Mouse (Mus musculus) adrenal gland, postnatal 4 days (tissue): ENCODE results near the gene Tbc1d10c. TPM values are rescaled to one million over a fixed set of nuclear protein-coding genes. Genes with fewer than 3 reads are reported as not detected.

Experiments used
- DNase-seq, 2 experiments: peaks; one replicate each; pipeline ENCODE4 v3.0.0; 2021 to 2022; ENCODE audit warnings: low spot score in 2 of 2, mixed read lengths in 2 of 2
- total RNA-seq, 2 experiments: library from RNA; stranded (reverse); gene quantifications; 2 replicates each; pipeline ENCODE4 v1.2.3; 2021

Gene Tbc1d10c
- total RNA-seq, 2 experiments from 2014 or later: 3.2 to 4.3 TPM

GRCm38 (mm10) chr19:4162646-4163542 is 28.2 kb downstream of the Tbc1d10c start, which contains the start of gene Rps6kb2:
TSS of gene Rps6kb2 (minus strand) at chr19:4163354.
- DNase-seq: peak; percentile 87 to 90

DNA sequence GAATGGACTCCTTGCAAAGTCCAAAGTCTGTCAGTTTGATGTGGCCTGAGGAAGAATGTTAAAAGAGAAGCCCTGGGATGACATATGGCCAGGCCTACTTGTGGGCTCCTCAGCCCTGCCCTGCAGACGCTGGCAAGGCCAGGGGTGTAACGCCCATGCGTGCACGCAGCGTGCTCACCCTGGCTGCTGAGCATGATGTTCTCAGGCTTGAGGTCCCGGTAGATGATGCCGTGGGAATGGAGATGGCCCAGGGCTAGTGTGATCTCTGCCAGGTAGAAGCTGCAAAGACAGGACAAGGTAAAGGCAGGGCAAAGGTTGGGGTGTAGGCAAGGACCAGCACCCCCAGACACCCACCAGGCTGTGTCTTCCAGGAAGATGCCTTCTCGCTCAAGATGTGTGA is 32.0 kb downstream of the Tbc1d10c start:
- no peak for DNase-seq

DNA sequence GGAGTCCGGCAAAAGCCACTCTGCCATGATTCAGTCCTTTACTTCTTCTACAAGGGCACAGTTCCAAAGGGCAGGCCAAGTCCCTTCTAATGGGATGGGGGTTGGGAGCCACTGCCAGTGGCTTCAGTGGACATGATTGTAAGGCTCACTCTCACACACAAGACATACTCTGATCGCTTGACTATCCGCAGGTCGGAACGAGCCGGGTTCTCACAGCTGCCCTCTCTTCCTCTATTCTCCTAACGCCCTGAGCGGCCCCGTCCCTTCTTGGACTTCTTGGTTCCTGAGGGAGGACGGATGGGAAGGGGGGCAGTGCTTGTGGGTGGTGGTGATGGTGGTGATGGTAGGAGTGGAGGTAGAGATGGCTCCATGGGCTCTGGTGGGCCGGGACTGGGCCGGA is 34.3 kb downstream of the Tbc1d10c start:
- no peak for DNase-seq

DNA sequence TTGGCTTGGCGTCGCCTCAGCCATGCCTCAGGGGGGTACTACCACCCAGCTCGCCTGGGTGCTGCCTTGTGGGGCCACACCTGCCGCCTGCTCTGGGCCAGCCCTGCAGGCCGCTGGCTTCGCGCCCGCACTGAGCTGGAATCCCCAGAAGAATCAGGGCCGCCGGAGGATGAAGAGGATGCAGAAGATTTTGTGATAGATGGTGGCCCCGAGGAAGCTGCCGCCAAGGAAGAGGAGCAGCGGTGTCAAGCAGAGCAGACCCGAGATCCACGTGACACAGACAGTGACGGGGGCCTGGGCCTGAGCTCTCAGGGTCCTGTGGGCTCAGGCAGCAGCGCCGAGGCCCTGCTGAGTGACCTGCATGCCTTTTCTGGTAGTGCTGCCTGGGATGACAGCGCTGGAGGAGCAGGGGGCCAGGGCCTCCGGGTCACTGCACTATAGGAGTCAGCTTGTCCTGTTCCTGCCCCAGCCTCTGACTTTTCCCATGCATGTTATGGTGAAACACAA is 35.0 kb downstream of the Tbc1d10c start:
- no peak for DNase-seq

GRCm38 (mm10) chr19:4155223-4156072 is 35.6 kb downstream of the Tbc1d10c start:
- DNase-seq: no peak

DNA sequence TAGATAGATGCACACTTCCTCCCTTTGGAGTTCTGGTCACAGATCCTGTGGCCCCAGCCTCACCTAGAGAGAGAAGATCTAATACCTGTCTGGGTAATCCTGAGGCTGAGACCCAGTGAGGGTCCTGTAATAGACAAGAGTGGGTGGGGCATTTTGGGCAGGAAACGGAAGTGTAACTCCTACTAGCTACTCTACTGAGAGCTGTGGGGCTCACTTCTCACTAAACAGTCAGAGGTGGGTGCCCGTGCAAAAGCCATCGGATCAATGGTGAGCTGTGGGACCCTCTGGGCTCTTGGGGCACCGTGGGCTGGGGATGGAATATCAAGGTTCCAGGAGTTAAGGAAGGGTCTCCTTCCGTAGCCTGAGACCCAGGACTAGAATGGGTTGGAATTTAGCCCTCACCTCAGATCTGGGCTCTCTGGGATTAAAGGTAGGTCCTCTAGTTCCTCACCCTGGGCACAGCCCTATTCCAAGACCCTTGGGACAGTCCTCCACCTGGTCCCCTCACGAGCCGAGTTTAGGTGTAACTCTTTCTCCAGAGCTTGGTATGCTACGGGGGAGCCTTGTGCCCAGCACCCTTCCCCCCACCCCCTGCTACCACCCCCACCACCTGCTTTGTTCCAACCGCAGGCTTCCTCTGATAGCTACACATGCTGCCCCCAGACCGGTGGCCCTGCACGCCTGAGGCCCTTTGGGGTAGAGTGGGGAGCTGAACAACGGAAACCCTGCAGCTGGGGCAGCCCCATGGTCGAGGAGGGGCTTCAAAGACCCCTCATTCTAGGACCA is 36.5 kb downstream of the Tbc1d10c start:
- DNase-seq: no peak

DNA sequence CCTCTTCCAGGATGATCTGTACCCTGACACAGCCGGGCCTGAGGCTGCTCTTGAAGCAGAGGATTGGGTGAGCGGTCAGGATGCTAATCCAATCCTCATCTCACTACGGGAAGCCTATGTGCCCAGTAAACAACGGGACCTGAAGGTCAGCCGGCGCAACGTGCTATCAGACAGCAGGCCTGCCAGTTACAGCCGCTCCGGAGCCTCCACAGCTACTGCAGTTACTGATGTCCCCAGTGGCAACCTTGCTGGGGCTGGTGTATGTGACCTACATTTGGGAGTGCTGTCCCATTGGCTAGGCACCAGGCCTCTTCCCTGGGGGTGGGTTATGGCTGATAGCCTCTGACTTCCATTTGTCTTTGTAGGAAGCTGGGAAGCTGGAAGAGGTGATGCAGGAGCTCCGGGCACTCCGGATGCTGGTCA is 37.8 kb downstream of the Tbc1d10c start, which contains the start of gene Ptprcap:
Gene Ptprcap (plus strand): TSS at position 373 of the 423 bp plus-strand sequence.
- DNase-seq: no peak

GRCm38 (mm10) chr19:4152445-4153231 is 38.4 kb downstream of the Tbc1d10c start:
- no peak for DNase-seq

DNA sequence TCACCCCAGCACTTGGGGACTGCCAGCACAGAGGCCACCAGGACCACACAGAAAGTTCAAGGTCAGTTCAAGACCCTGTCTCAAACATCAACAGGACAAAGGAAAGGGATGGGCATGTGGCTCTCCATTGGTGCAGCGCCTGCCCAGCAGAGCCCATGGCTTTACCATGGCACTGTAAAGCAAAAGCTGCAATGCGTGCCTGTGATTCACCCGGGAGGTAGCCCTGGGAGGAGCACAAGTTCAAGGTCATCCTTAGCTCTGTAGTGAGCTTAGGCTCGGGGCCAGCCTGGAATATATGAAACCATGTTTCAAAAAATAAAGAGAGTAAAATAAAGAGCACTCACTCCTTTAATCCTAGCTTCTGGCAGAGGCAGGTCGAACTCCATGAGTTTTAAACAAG is 39.2 kb downstream of the Tbc1d10c start:
- DNase-seq: no peak

GRCm38 (mm10) chr19:4151488-4151860 is 39.6 kb downstream of the Tbc1d10c start:
- no peak for DNase-seq

DNA sequence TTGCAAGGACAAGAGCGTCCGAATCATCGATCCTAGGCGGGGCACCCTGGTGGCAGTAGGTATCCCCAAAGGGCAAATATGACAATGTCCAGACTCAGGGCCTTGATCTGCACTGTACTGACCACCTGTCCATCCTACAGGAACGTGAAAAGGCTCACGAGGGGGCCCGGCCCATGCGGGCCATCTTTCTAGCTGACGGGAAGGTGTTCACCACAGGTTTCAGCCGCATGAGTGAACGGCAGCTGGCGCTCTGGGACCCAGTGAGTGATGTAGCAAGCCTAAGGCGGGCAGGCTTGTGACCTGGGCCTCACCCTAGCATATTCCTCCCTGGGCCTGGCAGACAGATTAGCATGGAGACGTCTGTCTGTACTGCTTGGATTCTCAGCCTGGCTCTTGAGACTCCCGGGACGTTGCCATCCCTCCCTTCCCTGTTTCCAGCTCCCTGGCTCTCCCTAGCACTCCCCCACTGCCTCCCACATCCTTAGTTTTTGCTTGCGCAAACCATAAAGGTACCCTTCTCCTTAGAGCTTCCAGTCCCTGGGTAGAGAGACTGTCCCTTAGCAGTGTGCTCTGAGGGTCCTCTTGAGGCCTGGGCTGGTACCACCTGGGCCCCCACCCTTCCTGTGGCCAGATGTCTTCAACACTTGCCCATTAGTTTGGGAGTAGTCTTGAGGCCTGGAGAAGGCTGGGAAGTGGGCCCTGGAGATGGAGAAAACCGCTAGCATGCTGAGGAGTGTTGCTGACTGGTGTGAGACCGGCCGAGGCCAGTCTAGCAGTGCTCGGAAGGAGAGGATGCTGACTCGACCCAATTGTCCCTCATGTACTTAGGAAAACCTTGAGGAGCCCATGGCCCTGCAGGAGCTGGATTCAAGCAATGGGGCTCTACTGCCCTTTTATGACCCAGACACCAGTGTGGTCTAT is 40.3 kb downstream of the Tbc1d10c start:
- no peak for DNase-seq

DNA sequence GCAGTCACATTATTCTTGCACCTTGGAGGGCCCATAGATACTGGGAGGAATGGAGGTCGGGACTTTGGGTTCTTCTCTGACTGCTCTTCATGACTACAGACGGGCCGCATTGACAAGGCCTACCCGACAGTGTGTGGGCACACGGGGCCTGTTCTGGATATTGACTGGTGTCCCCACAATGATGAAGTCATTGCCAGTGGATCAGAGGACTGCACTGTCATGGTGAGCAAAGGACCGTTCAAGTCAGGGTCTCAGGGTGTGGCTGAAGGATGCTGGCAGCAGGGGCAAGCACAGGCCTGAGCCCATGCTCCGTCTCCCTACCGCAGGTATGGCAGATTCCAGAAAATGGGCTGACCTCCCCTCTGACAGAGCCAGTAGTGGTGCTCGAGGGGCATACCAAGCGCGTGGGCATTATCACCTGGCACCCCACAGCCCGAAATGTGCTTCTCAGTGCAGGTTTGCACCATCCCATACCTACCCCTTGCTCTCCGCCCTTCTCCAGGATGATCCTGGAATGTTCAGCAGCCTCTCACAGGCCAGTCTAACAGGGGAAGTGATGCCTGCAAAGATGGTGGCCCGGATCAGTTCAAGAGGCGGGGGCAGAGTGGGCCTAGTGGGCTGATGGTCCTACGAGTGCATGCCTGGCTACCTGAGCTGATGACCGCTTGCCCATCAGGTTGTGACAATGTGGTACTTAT is 41.2 kb downstream of the Tbc1d10c start:
- no peak for DNase-seq

DNA sequence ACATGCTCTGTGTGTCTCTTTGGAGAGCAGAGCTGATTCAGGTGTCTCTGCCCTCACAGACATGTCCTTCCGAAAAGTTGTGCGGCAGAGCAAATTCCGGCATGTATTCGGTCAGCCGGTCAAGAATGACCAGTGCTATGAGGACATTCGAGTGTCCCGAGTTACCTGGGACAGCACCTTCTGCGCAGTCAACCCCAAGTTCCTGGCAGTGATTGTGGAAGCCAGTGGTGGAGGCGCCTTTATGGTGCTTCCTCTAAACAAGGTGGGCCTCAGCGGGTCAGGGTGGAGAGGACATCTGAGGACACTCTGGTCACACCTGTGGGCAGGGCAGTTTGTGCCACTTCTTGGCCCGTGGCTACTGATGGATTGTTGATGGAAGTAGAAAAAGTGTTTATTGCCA is 41.8 kb downstream of the Tbc1d10c start:
- no peak for DNase-seq

GRCm38 (mm10) chr19:4148819-4149218 is 42.3 kb downstream of the Tbc1d10c start:
- no peak for DNase-seq

- peak; percentile 94 to 97 for DNase-seq
Measured at GRCm38 (mm10) chr19:4148491-4148806, 42.6 kb downstream of the Tbc1d10c start, which contains the start of gene Coro1b. TSS of gene Coro1b (plus strand) at chr19:4148619.

- no peak for DNase-seq
Measured at GRCm38 (mm10) chr19:4147782-4148490, 43.1 kb downstream of the Tbc1d10c start.

DNA sequence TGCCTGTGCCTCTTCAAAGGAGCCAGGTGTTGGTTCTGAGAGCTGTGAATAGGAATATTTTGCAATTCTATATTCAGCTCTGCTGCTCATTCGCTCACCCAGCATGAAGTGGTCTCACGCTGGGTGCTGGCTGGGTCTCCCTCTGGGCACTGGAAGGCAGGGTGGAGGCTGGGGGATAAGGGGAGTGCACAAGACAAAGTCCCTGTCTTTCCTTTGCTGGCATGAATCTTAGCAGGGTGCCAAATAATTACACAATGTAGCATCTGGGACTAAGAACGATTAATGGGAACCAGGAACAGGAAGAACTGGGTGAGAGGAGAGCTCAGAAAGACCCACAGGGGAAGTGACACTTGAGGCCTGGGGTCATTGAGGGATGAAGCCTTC is 44.1 kb downstream of the Tbc1d10c start:
- no peak for DNase-seq
